8 mouse cellular contexts compared by ENCODE assay signal in genomic region chr11:120547469-120547868, GRCm38 (mm10). TPM values are rescaled to one million over a fixed set of nuclear protein-coding genes. Genes with fewer than 3 reads are reported as not detected.
DNase-seq lines count a peak whose midpoint lies in the region; ATAC-seq and TF ChIP-seq lines count a peak whose summit lies in the region.

No protein-coding gene starts in this region.

- TF ChIP-seq POLR2A in embryonic fibroblast, embryonic 13.5 days (IDR thresholded peaks at IDR 0.05; ENCODE audit: low read depth, low read length), result peak; percentile 46; the same call in 1 of the 2 replicates
- no peak for TF ChIP-seq POLR2A in small intestine, adult 2 months (IDR thresholded peaks at IDR 0.05; ENCODE audit: low read depth, low read length)

- 0 out of 2 replicates have a peak overlapping the region, but pooled peaks have one; percentile 95 for H3K4me3 ChIP-seq in heart, embryonic 13.5 days
- peak overlapping the region; percentile 99 for H3K4me3 ChIP-seq in megakaryocyte, embryonic 14.5 days (replicated peaks)
- no peak overlapping the region for H3K4me3 ChIP-seq in embryonic fibroblast, embryonic 13.5 days (ENCODE audit: insufficient read depth, low read length)
- H3K4me3 ChIP-seq in small intestine, adult 2 months (ENCODE audit: low read depth, low read length), result no peak overlapping the region

- no peak for TF ChIP-seq CTCF in embryonic fibroblast, embryonic 13.5 days (IDR thresholded peaks at IDR 0.05; ENCODE audit: borderline replicate concordance, insufficient read depth, low read length)
- TF ChIP-seq CTCF in small intestine, adult 2 months (IDR thresholded peaks at IDR 0.05; ENCODE audit: extremely low read depth, insufficient read length, insufficient replicate concordance, low read depth, low read length), result no peak

- DNase-seq in heart, adult 18-20 months, result no peak
- no peak for DNase-seq in ovary, postnatal 10 days (ENCODE audit: low spot score)
- no peak for DNase-seq in cerebellum, postnatal 4 days (ENCODE audit: low spot score in 2 of 2)

- WGBS in heart, embryonic 13.5 days, result 59% methylated on average over 2 of the region's 2 CpGs
- 47% methylated on average over 2 of the region's 2 CpGs for WGBS in small intestine, adult 2 months

- peak overlapping the region; percentile 83 for H3K4me2 ChIP-seq in heart, embryonic 13.5 days

- H3K4me1 ChIP-seq in heart, embryonic 13.5 days, result peaks cover 27% of the 10 kb centered on the region
- peaks cover 84% of the 10 kb centered on the region for H3K4me1 ChIP-seq in megakaryocyte, embryonic 14.5 days
- peaks cover 3% of the 10 kb centered on the region; the same call in 1 of the 2 replicates for H3K4me1 ChIP-seq in embryonic fibroblast, embryonic 13.5 days (ENCODE audit: control insufficient read depth, insufficient read depth, low read length)
- peaks cover 25% of the 10 kb centered on the region; the same call in 1 of the 2 replicates for H3K4me1 ChIP-seq in small intestine, adult 2 months (ENCODE audit: control insufficient read depth, insufficient read depth, insufficient read length, low read length)

- peak overlapping the region; percentile 100 for H3K9ac ChIP-seq in heart, embryonic 13.5 days

- 0 out of 2 replicates have a peak overlapping the region, but pooled peaks have one; percentile 97 for H3K27ac ChIP-seq in heart, embryonic 13.5 days (replicated peaks)
- H3K27ac ChIP-seq in embryonic fibroblast, embryonic 13.5 days (ENCODE audit: insufficient read depth, low read length), result no peak overlapping the region
- peak overlapping the region; percentile 10; the same call in 1 of the 2 replicates for H3K27ac ChIP-seq in small intestine, adult 2 months (ENCODE audit: insufficient read depth, low read depth, low read length)

- H3K9me3 ChIP-seq in heart, embryonic 13.5 days, result no peaks in the 10 kb centered on the region
- H3K9me3 ChIP-seq in megakaryocyte, embryonic 14.5 days, result no peaks in the 10 kb centered on the region

- no peak for ATAC-seq in heart, embryonic 13.5 days (ENCODE audit: extremely low read depth, insufficient number of reproducible peaks, low FRiP score, low TSS enrichment)
- no peak; the same call in 1 of the 2 replicates for ATAC-seq in megakaryocyte, adult 5-6 weeks (ENCODE audit: poor library complexity, severe bottlenecking)

- H3K27me3 ChIP-seq in heart, embryonic 13.5 days (replicated peaks), result no peaks in the 10 kb centered on the region
- H3K27me3 ChIP-seq in megakaryocyte, embryonic 14.5 days (replicated peaks), result no peaks in the 10 kb centered on the region
- H3K27me3 ChIP-seq in small intestine, adult 2 months (ENCODE audit: control insufficient read depth, insufficient read depth, low read length), result no peaks in the 10 kb centered on the region

- H3K36me3 ChIP-seq in heart, embryonic 13.5 days, result peaks cover 41% of the 10 kb centered on the region
- H3K36me3 ChIP-seq in megakaryocyte, embryonic 14.5 days (replicated peaks; ENCODE audit: low read length), result peaks cover 47% of the 10 kb centered on the region
- H3K36me3 ChIP-seq in small intestine, adult 2 months (ENCODE audit: control insufficient read depth, insufficient read depth, low read length), result no peaks in the 10 kb centered on the region

RNA-seq across cellular contexts. Expression of gene Mcrip1, which starts 2.1 kb away (rescaled TPM):
- 134 and 140 TPM in 2 replicates for polyA plus RNA-seq in heart, embryonic 13.5 days (2015; fragmentation: Nextera tagmentation; extraction: Ambion mirVana)
- total RNA-seq in heart, adult 18-20 months (2021), result 10 to 100 TPM; 39.1 to 44.1 TPM
- polyA plus RNA-seq in megakaryocyte, embryonic 14.5 days (2012; ENCODE audit: insufficient read depth, low replicate concordance), result 227 and 338 TPM in 2 replicates
- total RNA-seq in megakaryocyte, adult 5-6 weeks (2015), result 79.7 and 83.0 TPM in 2 replicates
- total RNA-seq in megakaryocyte, adult 5-6 weeks (2017), result 18.3 and 30.5 TPM in 2 replicates
- polyA plus RNA-seq in embryonic fibroblast, embryonic 13.5 days (2011; ENCODE audit: insufficient read length, low read depth, missing spikeins), result 65.4 and 90.1 TPM in 2 replicates
- 24.0 and 30.3 TPM in 2 replicates for polyA plus RNA-seq in small intestine, adult 2 months (2012; rRNA removed)

RNA-seq across cellular contexts. Expression of gene Ppp1r27, which starts 3.5 kb away (rescaled TPM):
- polyA plus RNA-seq in heart, embryonic 13.5 days (2015; fragmentation: Nextera tagmentation; extraction: Ambion mirVana), result not detected in 2 replicates
- total RNA-seq in heart, adult 18-20 months (2021), result under 1 TPM in 1 of 2 experiments, not detected in 1; 0.35 TPM
- polyA plus RNA-seq in megakaryocyte, embryonic 14.5 days (2012; ENCODE audit: insufficient read depth, low replicate concordance), result 0.25 TPM in 1 of 2 replicates, not detected in the other
- total RNA-seq in megakaryocyte, adult 5-6 weeks (2015), result not detected in 2 replicates
- not detected in 2 replicates for total RNA-seq in megakaryocyte, adult 5-6 weeks (2017)
- polyA plus RNA-seq in embryonic fibroblast, embryonic 13.5 days (2011; ENCODE audit: insufficient read length, low read depth, missing spikeins), result not detected in 2 replicates
- 0.51 TPM in 1 of 2 replicates, not detected in the other for polyA plus RNA-seq in small intestine, adult 2 months (2012; rRNA removed)

RNA-seq across cellular contexts. Expression of gene Gcgr, which starts 17.0 kb away (rescaled TPM):
- polyA plus RNA-seq in heart, embryonic 13.5 days (2015; fragmentation: Nextera tagmentation; extraction: Ambion mirVana), result 2.1 and 2.4 TPM in 2 replicates
- under 1 TPM; 0.93 to 0.94 TPM for total RNA-seq in heart, adult 18-20 months (2021)
- not detected in 2 replicates for polyA plus RNA-seq in megakaryocyte, embryonic 14.5 days (2012; ENCODE audit: insufficient read depth, low replicate concordance)
- not detected in 2 replicates for total RNA-seq in megakaryocyte, adult 5-6 weeks (2015)
- not detected in 2 replicates for total RNA-seq in megakaryocyte, adult 5-6 weeks (2017)
- not detected in 2 replicates for polyA plus RNA-seq in embryonic fibroblast, embryonic 13.5 days (2011; ENCODE audit: insufficient read length, low read depth, missing spikeins)
- polyA plus RNA-seq in small intestine, adult 2 months (2012; rRNA removed), result 1.4 and 2.6 TPM in 2 replicates

RNA-seq across cellular contexts. Expression of gene P4hb, which starts 25.6 kb away (rescaled TPM):
- 427 and 448 TPM in 2 replicates for polyA plus RNA-seq in heart, embryonic 13.5 days (2015; fragmentation: Nextera tagmentation; extraction: Ambion mirVana)
- total RNA-seq in heart, adult 18-20 months (2021), result 100 to 1,000 TPM; 230 TPM
- 1,223 and 1,872 TPM in 2 replicates for polyA plus RNA-seq in megakaryocyte, embryonic 14.5 days (2012; ENCODE audit: insufficient read depth, low replicate concordance)
- total RNA-seq in megakaryocyte, adult 5-6 weeks (2015), result 301 and 325 TPM in 2 replicates
- total RNA-seq in megakaryocyte, adult 5-6 weeks (2017), result 587 and 590 TPM in 2 replicates
- 846 and 907 TPM in 2 replicates for polyA plus RNA-seq in embryonic fibroblast, embryonic 13.5 days (2011; ENCODE audit: insufficient read length, low read depth, missing spikeins)
- polyA plus RNA-seq in small intestine, adult 2 months (2012; rRNA removed), result 442 and 705 TPM in 2 replicates

RNA-seq across cellular contexts. Expression of gene Arhgdia, which starts 34.0 kb away (rescaled TPM):
- 435 and 436 TPM in 2 replicates for polyA plus RNA-seq in heart, embryonic 13.5 days (2015; fragmentation: Nextera tagmentation; extraction: Ambion mirVana)
- total RNA-seq in heart, adult 18-20 months (2021), result 100 to 1,000 TPM; 133 to 144 TPM
- polyA plus RNA-seq in megakaryocyte, embryonic 14.5 days (2012; ENCODE audit: insufficient read depth, low replicate concordance), result 1,582 and 1,923 TPM in 2 replicates
- total RNA-seq in megakaryocyte, adult 5-6 weeks (2015), result 506 and 521 TPM in 2 replicates
- total RNA-seq in megakaryocyte, adult 5-6 weeks (2017), result 226 and 275 TPM in 2 replicates
- polyA plus RNA-seq in embryonic fibroblast, embryonic 13.5 days (2011; ENCODE audit: insufficient read length, low read depth, missing spikeins), result 500 and 534 TPM in 2 replicates
- polyA plus RNA-seq in small intestine, adult 2 months (2012; rRNA removed), result 489 and 1,022 TPM in 2 replicates

Comparison
In these comparisons a context has a peak if more than half of its experiments do, and no peak if none do; other contexts are left out.
1. H3K4me3 ChIP-seq: peak in heart, embryonic 13.5 days (single experiment) and megakaryocyte, embryonic 14.5 days (single experiment); none in embryonic fibroblast, embryonic 13.5 days (single experiment) and small intestine, adult 2 months (single experiment).